Mouse (Mus musculus) neural tube, embryonic 14.5 days (tissue): Measurements from ENCODE around the gene Apba1. TPM values are rescaled to one million over a fixed set of nuclear protein-coding genes. Genes with fewer than 3 reads are reported as not detected.

Experiments used
- ATAC-seq: fragments of 200-750 bp; cut with Nextera tagmentation; 2 replicates; pipeline ENCODE4 v1.8.0; 2017; ENCODE audit warnings: low read depth, mild to moderate bottlenecking, moderate TSS enrichment, moderate library complexity
- H3K27ac ChIP-seq: fragments of 300-500 bp; sonication (generic); 2 replicates; pipeline ENCODE4 v1.5.1; 2014; ENCODE audit warnings: low read depth, mild to moderate bottlenecking, control low read depth, low read length, moderate library complexity, mixed read lengths
- H3K27me3 ChIP-seq: fragments of 300-500 bp; sonication (generic); 2 replicates; pipeline ENCODE4 v1.6.1; 2014; ENCODE audit warnings: low read length; ENCODE audit not compliant: control insufficient read depth, insufficient read depth
- H3K36me3 ChIP-seq: fragments of 300-500 bp; sonication (generic); 2 replicates; pipeline ENCODE4 v1.6.1; 2014; ENCODE audit warnings: low read length, mixed read lengths; ENCODE audit not compliant: control insufficient read depth, insufficient read depth
- H3K4me1 ChIP-seq: fragments of 300-500 bp; sonication (generic); 2 replicates; pipeline ENCODE4 v1.6.1; 2014; ENCODE audit warnings: low read length; ENCODE audit not compliant: control insufficient read depth, insufficient read depth
- H3K4me2 ChIP-seq: fragments of 300-500 bp; sonication (generic); 2 replicates; pipeline ENCODE4 v1.6.1; 2014; ENCODE audit warnings: mild to moderate bottlenecking, low read depth, low read length, control low read depth
- H3K4me3 ChIP-seq: fragments of 300-500 bp; sonication (generic); 2 replicates; pipeline ENCODE4 v1.5.1; 2014; ENCODE audit warnings: low read depth, low read length, control low read depth, mixed read lengths
- H3K9ac ChIP-seq: fragments of 300-500 bp; sonication (generic); replicated peaks from 2 replicates; pipeline ENCODE4 v1.6.1; 2014; ENCODE audit warnings: low read depth, mild to moderate bottlenecking, control low read depth, low read length, mixed read lengths
- H3K9me3 ChIP-seq: fragments of 300-500 bp; sonication (generic); 2 replicates; pipeline ENCODE4 v1.6.1; 2016; ENCODE audit warnings: low read length; ENCODE audit not compliant: control insufficient read depth
- WGBS: fragments of 180-500 bp; shearing (Covaris S2); extraction: QIAGEN DNeasy Blood & Tissue Kit; methylation state at CpG from one replicate; pipeline ENCODE4 v1.1.7; 2014; 5-methylcytosine and 5-hydroxymethylcytosine counted together
- polyA plus RNA-seq: library from polyadenylated mRNA; unstranded; fragments of >200 nt; fragmentation: Nextera tagmentation; extraction: Ambion mirVana; gene quantifications from 2 replicates; pipeline ENCODE4 v1.2.1, GENCODE M21; 2014

Gene Apba1
- polyA plus RNA-seq, 1 experiment from 2014 or later: 15.8 TPM

DNA sequence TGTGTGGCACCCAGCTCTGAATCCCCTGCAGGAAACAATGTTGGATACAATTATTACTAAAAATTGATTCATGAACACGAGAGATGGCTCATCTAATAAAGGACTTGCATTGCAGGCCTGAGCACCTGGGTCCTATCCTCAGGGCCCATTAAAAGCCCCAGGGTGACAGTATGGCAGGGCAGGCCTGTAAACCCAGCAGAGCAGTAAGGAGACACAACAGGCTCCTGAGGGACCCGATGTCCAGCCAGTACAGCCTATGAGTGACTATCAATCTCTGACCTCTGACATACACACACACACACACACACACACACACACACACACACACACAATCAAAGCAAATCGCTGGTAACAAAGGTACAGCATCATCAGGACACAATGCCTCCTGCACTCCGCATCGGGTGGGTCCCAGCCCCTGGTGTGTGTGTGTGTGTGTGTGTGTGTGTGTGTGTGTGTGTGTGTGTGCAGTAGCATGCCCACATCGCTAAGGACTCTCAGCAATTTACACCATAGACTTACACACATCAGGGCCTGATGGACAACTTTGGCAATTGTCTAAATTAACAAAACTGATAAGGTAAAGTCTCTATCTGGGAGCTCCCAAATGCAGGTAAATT is 202.3 kb downstream of the Apba1 start:
- H3K4me2 ChIP-seq: no peak overlapping the region
- ATAC-seq: peak; percentile 45
- peaks cover 16% of the 10 kb centered on the region for H3K4me1 ChIP-seq
- H3K27ac ChIP-seq: no peak overlapping the region
- H3K36me3 ChIP-seq: no peaks in the 10 kb centered on the region
- H3K27me3 ChIP-seq: no peaks in the 10 kb centered on the region
- H3K4me3 ChIP-seq: no peak overlapping the region
- no peaks in the 10 kb centered on the region for H3K9me3 ChIP-seq
- H3K9ac ChIP-seq: no peak overlapping the region
- 45% methylated on average over 6 of the region's 6 CpGs for whole genome bisulfite sequencing

DNA sequence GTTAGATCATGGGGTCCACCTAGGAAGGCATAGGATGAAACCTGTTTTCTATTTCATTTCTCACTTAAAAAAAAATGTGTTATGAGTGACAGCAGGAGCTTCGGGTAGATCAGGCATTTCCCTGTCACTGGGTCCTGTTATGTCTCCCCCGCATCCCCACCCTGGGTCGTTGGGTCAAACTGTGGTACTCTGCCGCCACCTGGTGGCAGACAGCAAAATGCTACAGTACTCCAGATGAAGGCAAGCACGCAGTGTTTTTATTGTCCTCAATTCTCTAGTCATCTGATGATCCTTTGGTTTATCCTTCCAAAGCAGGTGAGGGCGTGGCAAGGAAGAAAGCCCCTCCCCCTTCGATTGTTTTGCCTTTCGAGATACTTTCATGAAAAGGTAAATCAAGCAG is 202.8 kb downstream of the Apba1 start:
- 2% methylated on average over 8 of the region's 8 CpGs for WGBS
- peak; percentile 84 for ATAC-seq
- peaks cover 16% of the 10 kb centered on the region for H3K4me1 ChIP-seq
- no peaks in the 10 kb centered on the region for H3K36me3 ChIP-seq
- no peaks in the 10 kb centered on the region for H3K27me3 ChIP-seq
- no peak overlapping the region for H3K9ac ChIP-seq
- no peak overlapping the region for H3K4me3 ChIP-seq
- H3K9me3 ChIP-seq: no peaks in the 10 kb centered on the region
- H3K4me2 ChIP-seq: no peak overlapping the region
- no peak overlapping the region for H3K27ac ChIP-seq

DNA sequence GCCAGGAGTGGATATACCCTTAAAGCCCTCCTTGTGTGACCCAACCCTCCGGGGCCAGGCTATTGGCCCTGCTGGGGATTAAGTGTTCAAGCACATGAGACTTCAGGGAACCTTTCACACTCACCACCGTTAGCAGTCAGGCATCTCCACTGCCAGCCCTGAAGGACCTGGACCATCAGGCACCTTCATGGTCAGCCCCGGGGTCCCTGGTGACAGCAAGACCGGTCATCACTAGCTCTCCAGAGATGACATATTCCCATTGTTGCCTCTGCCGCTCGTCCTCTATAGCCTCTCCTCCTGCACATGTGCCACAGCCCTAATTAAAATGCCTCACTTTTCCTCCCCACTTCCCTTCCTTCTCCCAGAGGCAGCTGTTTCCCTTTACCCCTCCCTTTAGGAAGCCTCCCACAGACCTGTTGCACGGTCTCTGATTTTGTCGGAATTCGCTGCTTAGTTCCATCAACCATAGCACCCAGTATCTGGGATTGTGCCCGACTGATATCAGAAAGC is 205.8 kb downstream of the Apba1 start:
- no peak overlapping the region for H3K9ac ChIP-seq
- H3K27ac ChIP-seq: no peak overlapping the region
- H3K4me3 ChIP-seq: no peak overlapping the region
- 67% methylated on average over 10 of the region's 10 CpGs for WGBS
- no peaks in the 10 kb centered on the region for H3K9me3 ChIP-seq
- H3K27me3 ChIP-seq: no peaks in the 10 kb centered on the region
- H3K36me3 ChIP-seq: no peaks in the 10 kb centered on the region
- no peak overlapping the region for H3K4me2 ChIP-seq
- no peak for ATAC-seq
- H3K4me1 ChIP-seq: peaks cover 13% of the 10 kb centered on the region

GRCm38 (mm10) chr19:23966376-23966775 is 207.7 kb downstream of the Apba1 start:
- H3K27ac ChIP-seq: no peak overlapping the region

GRCm38 (mm10) chr19:23967156-23967555 is 208.5 kb downstream of the Apba1 start:
- Histone ChIP-seq H3K36me3 (no peaks in the 10 kb centered on the region), H3K4me1 (no peaks in the 10 kb centered on the region), H3K4me3 (no peak overlapping the region), H3K27ac (no peak overlapping the region), H3K9me3 (no peaks in the 10 kb centered on the region), H3K4me2 (no peak overlapping the region), H3K27me3 (no peaks in the 10 kb centered on the region), H3K9ac (no peak overlapping the region)
- WGBS: 73% methylated on average over 2 of the region's 2 CpGs
- no peak for ATAC-seq

More at GRCm38 (mm10) chr19:23966376-23966775, 207.7 kb downstream of the Apba1 start:
- Histone ChIP-seq H3K4me1 (no peaks in the 10 kb centered on the region), H3K9ac (no peak overlapping the region), H3K4me3 (no peak overlapping the region), H3K36me3 (no peaks in the 10 kb centered on the region), H3K9me3 (no peaks in the 10 kb centered on the region), H3K27me3 (no peaks in the 10 kb centered on the region), H3K4me2 (no peak overlapping the region)
- 96% methylated on average over 9 of the region's 9 CpGs for WGBS
- no peak for ATAC-seq

DNA sequence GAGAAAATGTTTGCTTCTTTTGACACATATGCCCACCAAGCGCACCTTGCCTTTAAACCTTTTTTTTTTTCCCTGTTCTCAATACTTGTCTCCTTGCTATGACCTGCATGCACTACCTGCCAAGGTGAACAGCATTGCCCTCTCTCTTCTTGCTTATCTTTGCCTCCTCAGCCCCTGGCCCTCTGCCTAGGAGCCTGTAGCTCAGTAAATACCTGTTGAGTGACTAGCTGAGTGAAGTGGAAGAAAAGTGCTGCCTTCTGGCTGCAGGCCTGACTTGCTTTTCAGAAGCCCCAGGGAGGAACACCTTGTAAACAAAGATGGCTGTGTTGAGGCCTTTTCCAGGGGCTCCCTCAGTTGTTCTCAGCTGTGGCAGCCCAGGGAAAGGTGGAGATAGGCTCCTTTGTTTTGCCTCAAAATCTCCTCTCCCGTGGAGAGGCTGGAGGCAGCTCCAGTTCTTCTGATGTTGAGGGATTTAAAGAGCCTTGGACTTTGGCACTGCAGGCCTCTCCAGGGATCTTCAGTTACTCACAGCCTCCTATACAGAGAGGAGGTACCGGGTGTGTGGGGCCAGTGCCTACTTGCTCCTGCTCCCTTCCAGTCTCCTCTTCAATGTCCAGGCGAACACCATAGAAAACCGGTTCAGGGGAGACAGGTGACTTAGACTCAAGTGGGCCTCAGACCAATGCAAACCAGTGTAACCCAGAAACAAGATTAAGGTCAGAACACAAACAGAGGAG is 209.6 kb downstream of the Apba1 start:
- 70% methylated on average over 5 of the region's 5 CpGs for WGBS
- H3K4me1 ChIP-seq: peaks cover 3% of the 10 kb centered on the region; the same call in 1 of the 2 replicates
- H3K9me3 ChIP-seq: no peaks in the 10 kb centered on the region
- no peaks in the 10 kb centered on the region for H3K27me3 ChIP-seq
- no peak overlapping the region for H3K4me2 ChIP-seq
- no peak for ATAC-seq
- H3K9ac ChIP-seq: no peak overlapping the region
- H3K27ac ChIP-seq: no peak overlapping the region
- no peaks in the 10 kb centered on the region for H3K36me3 ChIP-seq
- no peak overlapping the region for H3K4me3 ChIP-seq

- WGBS: 83% methylated on average over 2 of the region's 2 CpGs
- no peak for ATAC-seq
- H3K27ac ChIP-seq: no peak overlapping the region
- no peaks in the 10 kb centered on the region for H3K9me3 ChIP-seq
- no peaks in the 10 kb centered on the region for H3K36me3 ChIP-seq
- no peaks in the 10 kb centered on the region for H3K27me3 ChIP-seq
- H3K4me3 ChIP-seq: no peak overlapping the region
- H3K4me2 ChIP-seq: no peak overlapping the region
- peaks cover 4% of the 10 kb centered on the region; the same call in 1 of the 2 replicates for H3K4me1 ChIP-seq
- no peak overlapping the region for H3K9ac ChIP-seq
Measured at GRCm38 (mm10) chr19:23968862-23969225, 210.2 kb downstream of the Apba1 start.

DNA sequence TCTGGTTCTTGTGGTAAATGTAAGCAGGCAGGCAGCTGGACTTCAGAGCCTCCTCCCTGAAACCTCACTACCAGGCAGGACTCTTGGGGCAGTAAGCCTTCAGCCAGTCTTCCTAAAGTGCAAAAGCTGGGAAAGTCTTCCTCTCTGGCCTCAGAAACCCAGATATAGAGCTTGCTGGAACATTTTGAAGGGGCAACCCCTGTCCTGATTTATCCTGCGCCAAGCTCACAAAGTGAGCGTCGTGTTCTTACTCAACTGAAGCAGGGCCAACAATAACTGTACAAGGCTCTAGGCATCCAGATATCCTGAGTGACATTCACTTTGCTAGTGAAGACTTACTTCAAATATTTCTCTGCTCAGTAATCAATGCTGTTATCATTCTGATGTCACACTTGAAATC is 211.7 kb downstream of the Apba1 start:
- Histone ChIP-seq H3K27me3 (no peaks in the 10 kb centered on the region), H3K4me1 (peaks cover 4% of the 10 kb centered on the region; the same call in 1 of the 2 replicates), H3K36me3 (no peaks in the 10 kb centered on the region), H3K27ac (no peak overlapping the region), H3K9me3 (no peaks in the 10 kb centered on the region), H3K4me3 (no peak overlapping the region), H3K9ac (no peak overlapping the region), H3K4me2 (no peak overlapping the region)
- 91% methylated on average over 3 of the region's 3 CpGs for WGBS
- no peak for ATAC-seq

DNA sequence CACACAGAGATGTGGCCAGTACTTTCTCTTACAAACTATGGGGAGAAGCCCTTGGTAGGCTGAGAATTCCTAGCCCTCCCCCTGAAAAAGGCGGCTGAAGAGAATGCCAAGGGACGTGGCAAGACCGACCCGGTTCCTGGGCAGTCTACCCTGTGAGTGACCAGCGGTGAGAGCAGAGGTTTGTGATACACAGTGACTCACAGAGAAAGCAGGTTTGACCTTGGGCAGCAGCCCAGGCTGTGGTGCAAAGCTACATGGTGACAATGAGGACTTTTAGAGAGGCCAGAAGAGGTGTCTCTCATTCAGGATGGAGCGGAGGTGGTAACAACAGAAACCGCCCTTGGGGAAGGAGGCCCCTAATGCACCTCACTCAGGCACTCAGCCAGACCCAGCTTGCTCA is 212.7 kb downstream of the Apba1 start:
- 96% methylated on average over 7 of the region's 7 CpGs for WGBS
- no peak for ATAC-seq
- H3K9me3 ChIP-seq: no peaks in the 10 kb centered on the region
- no peak overlapping the region for H3K4me3 ChIP-seq
- no peaks in the 10 kb centered on the region for H3K27me3 ChIP-seq
- no peak overlapping the region for H3K4me2 ChIP-seq
- H3K9ac ChIP-seq: no peak overlapping the region
- no peaks in the 10 kb centered on the region for H3K36me3 ChIP-seq
- H3K27ac ChIP-seq: no peak overlapping the region
- peaks cover 4% of the 10 kb centered on the region; the same call in 1 of the 2 replicates for H3K4me1 ChIP-seq
